Mouse (Mus musculus): ENCODE results near the gene Trp53rkb.

Trp53rkb gene

GRCm38 (mm10) chr2:166799615-166800472 lies 7.5 kb downstream of the Trp53rkb start:
- DNase-seq (ENCODE audit: low spot score in 2 of 2) = peak in 1 of 2 experiments; percentile 48

DNA sequence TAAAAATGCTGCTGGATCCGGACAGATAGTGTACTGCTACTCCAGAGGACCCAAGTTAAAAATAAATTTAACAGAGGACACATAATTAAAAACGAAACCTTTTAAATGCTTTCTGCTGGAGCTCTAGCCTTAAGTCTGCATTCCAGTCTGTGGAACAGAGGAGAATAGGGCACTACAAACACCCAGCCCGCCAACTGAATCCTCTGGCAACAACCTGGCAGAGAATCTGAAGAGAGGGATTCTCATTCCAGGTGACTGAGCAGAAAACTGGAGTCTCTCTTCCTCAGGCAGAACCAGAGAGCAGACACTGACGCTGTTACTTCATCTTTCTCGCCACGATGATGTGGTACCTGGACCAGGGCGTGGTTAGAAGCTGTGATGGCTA lies 8.1 kb downstream of the Trp53rkb start:
- no peak for DNase-seq (ENCODE audit: low spot score in 2 of 2)

DNA sequence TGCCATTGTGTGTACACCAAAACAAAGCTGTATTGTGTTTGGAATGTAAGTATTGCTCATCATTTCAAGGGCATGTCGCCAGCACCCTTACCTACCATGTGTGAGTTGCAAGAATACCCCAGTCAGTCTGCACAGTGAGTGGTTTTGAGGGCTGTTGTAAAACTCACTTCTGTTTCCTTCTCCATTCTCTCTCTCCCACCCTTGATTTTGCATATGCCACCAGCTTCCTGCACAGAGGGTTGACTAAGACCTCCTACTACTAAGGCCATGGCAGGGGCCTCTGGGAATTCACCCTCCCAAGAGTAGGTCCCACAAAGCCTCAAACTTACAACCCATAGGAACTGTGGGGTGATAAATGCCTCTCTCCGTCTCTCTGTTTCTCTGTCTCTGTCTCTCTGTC lies 9.1 kb downstream of the Trp53rkb start:
- DNase-seq (ENCODE audit: low spot score in 2 of 2) = no peak

GRCm38 (mm10) chr2:166803298-166803697 lies 11.0 kb downstream of the Trp53rkb start:
- no peak for DNase-seq (ENCODE audit: low spot score in 2 of 2)

DNA sequence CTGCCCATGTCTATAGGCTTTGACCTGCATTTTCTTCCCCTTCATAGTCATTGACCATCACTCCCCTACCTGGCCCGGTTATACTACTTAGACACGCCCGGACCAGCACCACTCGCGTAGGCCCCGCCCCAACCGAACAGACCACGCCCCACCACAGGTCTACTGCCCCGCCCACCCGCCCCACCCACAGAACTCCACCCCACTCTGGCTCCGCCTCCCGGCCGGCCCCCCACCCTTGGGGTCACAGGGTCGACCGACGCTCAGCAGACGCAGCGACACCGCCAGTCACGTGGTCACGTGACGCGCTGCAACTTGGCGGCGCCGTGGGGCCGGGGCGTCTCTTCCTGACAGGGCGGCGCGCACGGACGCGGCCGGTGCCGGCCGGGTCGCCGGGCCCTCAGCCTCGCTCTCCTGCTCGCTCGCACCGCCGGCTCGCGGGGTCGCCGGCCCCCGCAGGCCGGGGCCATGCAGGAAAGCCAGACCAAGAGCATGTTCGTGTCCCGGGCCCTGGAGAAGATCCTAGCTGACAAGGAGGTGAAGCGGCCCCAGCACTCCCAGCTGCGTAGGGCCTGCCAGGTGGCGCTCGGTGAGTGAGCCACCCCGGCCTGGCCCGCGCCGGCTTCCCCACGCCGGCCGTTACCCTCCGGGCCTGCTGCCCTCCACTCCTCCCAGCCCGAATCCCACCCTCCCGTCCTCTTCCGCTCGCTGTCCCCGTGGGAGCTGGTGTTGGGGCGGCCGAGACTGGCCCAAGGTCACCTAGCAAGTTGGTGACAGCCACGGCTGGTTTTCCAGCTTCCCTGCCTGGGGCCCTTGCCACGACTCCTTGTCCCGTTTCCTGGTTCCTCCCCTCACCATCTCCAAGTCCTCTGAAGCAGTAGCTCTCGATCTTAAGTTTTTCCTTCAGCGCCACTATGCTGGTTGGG lies 13.2 kb downstream of the Trp53rkb start, which contains the start of gene Arfgef2:
TSS of gene Arfgef2 (plus strand) at position 339 of the 923 bp plus-strand sequence.
- DNase-seq (ENCODE audit: low spot score in 2 of 2) = peak; percentile 77 to 84

DNA sequence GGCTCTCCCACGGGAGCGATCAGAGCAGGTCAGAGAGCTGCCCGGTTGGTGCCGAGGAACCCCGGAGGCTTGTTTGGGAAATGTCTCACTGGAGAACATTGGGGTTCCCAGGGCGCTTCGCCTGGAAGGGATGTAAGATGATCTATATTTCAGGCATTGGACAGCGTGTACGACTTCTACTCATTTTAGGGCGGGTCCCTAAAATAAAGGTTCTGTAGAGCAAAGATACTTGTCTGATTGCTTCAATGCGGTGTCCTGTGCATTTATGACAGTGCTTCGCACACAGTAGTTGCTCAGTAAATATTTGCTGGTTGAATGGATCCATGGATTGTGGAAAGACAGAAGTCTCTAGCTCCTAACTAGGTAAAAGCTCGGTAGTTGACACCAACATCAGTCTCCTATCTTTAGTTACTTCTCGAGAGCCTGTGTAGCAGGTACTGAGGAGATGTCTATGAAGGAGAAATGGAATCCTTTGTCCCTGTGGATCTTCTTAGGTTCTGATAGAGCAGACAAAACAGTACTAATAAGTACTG lies 13.9 kb downstream of the Trp53rkb start:
- no peak for DNase-seq (ENCODE audit: low spot score in 2 of 2)

GRCm38 (mm10) chr2:166806813-166807212 lies 14.5 kb downstream of the Trp53rkb start:
- DNase-seq (ENCODE audit: low spot score in 2 of 2) = no peak

DNA sequence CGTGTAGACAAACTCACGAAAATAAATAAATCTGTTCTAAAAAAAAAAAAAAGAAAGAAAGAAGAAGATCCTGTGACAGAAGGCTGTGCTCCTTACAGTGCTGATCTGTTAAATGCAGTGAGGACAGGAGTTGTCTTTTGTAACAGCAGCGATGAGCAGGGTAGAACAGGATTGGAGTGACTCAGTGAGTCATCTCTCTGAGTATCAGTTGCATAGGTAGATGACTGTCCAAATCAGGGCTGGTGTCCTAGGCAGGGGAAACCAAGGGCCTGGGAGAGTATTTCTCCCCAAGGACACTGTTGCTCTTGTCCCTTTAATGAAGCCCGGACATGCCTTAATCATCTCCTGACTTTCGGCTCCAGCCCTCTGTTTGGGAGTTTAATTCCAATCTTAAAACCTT lies 17.2 kb downstream of the Trp53rkb start:
- no peak for DNase-seq (ENCODE audit: low spot score in 2 of 2)

- peak; percentile 49 to 59 for DNase-seq (ENCODE audit: low spot score in 2 of 2)
Measured at GRCm38 (mm10) chr2:166810821-166811220, 18.5 kb downstream of the Trp53rkb start.

- no peak for DNase-seq (ENCODE audit: low spot score in 2 of 2)
Measured at GRCm38 (mm10) chr2:166818463-166819143, 26.3 kb downstream of the Trp53rkb start.

DNA sequence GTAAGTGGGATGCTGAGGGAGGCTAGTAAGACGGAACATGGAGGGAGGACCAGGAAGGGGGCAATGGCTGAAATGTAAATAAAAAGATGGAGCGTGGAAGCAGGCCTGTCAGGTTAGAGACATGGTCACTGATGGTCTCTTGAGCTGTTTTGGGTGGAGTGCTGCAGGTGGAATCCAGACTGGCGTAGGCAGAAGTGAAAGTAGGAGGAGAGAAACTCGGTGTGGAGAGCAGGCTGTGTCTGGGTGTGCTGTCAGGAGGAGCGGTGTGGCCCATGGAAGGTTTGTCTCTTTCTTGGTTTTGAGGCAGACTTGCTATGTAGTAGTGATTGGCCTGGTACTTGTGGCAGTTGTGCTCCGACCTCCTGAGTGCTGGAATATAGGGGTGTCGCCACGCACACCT lies 27.5 kb downstream of the Trp53rkb start:
- DNase-seq (ENCODE audit: low spot score in 2 of 2) = no peak

- DNase-seq (ENCODE audit: low spot score in 2 of 2) = no peak
Measured at GRCm38 (mm10) chr2:166820844-166821243, 28.5 kb downstream of the Trp53rkb start.

DNA sequence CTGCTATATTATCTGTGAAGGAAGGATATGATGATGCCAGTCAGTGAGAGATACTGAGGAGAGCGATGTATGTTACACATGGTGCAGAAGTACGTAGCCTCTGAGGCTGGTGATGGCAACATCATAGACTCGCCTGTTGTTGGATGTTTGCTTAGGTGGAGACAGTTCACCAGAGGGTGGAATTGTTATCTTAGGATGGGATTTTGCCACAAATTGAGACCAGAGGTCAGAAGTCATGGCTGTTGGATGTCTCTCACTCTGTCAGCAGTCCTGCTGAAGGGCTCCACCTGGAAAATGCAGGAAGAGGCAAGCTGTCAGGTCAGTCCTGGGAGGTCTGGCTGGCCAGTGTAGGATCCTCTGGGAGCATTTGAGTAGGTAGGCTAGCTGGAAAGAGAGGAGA lies 29.1 kb downstream of the Trp53rkb start:
- no peak for DNase-seq (ENCODE audit: low spot score in 2 of 2)

- no peak for DNase-seq (ENCODE audit: low spot score in 2 of 2)
Measured at GRCm38 (mm10) chr2:166822119-166822826, 29.9 kb downstream of the Trp53rkb start.

DNA sequence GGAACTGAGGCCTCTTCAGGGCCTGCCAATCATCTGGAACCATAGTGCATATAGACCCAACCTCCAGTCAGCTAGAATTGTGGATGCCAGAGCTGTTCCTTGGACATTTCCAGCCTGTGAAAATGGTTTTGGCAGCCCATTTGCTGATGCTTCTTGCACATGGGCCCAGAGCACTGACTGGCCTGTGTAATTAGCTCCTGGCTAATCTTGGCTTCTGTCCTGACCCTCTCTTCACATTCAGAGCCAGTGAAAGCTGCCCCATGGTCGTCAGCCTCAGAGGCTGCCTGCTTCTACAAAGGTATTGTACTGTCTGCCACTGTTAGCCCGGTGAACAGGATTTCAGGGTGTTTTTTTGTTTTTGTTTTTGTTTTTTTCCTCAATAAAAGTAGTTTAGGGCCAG lies 30.6 kb downstream of the Trp53rkb start:
- no peak for DNase-seq (ENCODE audit: low spot score in 2 of 2)

DNA sequence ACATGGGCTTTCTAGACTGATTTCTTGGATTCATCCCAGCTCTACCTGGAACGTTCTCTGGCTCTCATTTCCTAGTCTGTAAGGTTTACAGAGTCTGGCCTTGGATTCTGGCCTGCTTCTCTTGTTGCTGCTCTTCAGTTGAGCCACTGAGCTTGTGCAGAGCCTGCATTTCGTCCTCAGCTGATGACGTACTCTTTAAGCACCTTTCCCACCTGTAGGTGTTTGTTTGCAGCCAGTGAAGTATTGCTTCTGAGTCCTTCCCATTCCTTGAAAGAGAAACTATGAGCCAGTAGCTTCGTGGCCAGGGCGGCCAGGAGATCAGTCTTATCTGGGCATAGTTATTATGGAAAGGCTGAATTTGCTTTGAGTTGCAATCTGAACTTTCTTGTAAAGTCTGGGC lies 32.1 kb downstream of the Trp53rkb start:
- DNase-seq (ENCODE audit: low spot score in 2 of 2) = no peak

DNA sequence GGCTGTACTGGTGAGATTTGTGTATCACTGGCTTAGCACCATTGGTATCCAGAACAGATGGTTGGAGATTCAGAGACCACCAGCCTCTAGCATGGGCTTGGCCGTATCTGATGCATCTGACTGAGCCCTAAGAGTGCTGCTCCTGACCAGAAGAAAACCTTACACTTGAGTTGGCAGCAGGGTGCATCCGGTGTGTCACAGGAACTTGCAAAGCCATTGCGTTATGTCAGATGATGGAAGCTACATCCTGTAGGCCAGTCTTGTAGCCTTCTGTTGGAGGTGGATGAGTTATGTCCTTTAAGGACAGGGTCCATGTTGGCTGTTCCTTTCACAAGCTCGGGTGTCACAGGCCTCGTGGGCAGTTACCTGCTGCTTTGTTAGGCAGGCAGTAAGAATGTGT lies 32.7 kb downstream of the Trp53rkb start:
- no peak for DNase-seq (ENCODE audit: low spot score in 2 of 2)

DNA sequence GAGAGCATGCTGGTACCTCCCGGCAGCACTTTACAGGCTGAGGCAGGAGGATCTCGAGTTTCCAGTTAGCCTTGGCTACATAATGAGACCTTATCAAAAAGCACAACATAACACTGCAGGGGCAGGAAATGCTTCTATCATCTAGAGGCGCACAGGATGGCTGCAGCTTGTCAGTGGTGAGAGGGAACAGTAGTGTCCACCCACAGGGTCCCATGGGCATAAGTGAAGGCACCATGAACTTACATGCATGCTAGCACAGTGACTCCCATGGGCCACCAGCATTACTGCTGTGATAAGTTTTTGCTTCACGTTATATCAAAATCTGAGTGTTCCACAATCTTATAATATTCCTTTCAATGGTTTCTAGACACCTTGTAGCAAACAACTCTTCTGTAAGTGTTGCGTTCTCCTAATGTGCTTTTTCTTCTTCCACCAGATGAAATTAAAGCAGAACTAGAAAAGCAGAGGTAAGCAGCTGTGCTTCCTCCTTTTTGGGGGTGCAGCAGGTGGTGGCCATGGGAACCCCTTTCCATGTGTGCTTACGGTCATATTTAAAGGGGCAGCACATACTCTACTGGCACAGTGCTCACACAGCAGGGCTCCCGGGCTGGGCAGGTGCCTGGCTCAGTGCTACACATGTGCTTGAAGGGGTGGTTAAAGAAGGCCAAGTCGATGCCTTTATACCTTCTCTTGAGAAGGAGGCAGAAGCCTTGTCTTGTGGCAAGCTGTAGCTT lies 34.3 kb downstream of the Trp53rkb start:
- DNase-seq (ENCODE audit: low spot score in 2 of 2) = no peak

GRCm38 (mm10) chr2:166828306-166828705 lies 36.0 kb downstream of the Trp53rkb start:
- DNase-seq (ENCODE audit: low spot score in 2 of 2) = peak; percentile 61 to 63

DNA sequence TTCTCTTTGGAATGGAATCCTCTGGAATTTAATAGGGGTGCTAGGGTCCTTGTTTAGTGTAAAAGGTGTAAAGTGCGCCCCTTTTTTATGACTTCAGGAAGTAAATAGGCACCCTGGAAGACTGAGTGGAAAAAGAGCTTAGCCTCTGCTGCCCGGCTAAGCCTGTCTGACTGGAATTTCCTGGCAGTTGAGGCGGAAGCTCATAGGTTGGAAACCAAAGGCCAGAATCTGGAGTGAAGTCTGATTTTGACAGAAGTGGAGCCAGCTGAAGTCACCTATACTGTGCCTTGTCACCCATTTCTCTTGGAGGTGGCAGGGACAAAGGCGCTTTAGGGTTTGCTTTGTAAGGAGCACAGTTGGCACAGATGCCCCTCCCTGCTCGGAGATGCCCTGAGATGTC lies 38.0 kb downstream of the Trp53rkb start:
- no peak for DNase-seq (ENCODE audit: low spot score in 2 of 2)
